Mouse (Mus musculus): ENCODE data around the gene Ambra1.

Ambra1 gene

GRCm38 (mm10) chr2:91872658-91873057 lies 142.7 kb downstream of the Ambra1 start:
- no peak for DNase-seq (ENCODE audit: low spot score)

GRCm38 (mm10) chr2:91876000-91876805 lies 146.3 kb downstream of the Ambra1 start:
- DNase-seq (ENCODE audit: low spot score): no peak

DNA sequence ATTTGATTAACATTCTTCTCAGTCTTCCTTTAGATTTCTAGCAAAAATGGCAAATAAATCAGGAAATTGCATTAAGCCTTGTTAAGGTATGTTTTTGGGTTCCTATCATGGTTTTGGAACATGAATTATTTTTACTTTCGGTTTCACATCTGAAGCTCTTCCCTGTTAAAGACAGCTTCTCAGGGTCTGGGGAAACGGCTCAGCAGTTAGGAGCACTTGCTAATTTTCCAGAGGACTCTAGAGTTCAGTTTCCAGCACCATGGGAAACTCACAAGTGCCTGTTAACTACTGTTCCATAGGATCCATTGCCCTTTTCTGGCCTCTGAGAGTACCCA lies 146.8 kb downstream of the Ambra1 start:
- DNase-seq (ENCODE audit: low spot score): no peak

- no peak for DNase-seq (ENCODE audit: low spot score)
These were observed 148.7 kb downstream of the Ambra1 start for GRCm38 (mm10) chr2:91878387-91879180.

GRCm38 (mm10) chr2:91883961-91884360 lies 154.0 kb downstream of the Ambra1 start:
- no peak for DNase-seq (ENCODE audit: low spot score)

DNA sequence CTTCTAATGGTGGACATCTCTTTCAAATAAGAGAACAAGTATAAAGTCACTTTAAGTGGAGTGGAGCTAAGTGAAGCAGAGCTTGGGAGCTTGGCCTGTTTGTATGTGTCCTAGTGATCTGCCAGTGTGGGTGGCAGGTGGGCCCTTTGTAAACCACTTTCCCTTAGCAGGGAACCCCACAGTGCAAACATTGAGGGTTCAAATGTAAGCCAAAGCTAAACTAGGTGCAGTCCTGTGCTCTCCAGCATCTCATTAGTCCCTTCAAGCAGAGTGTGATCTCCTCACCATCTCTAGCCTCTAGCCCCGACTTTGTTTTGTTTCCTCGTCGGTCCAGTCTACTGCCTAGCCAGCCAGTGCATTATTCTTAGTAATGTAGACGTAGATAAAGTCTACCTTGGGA lies 154.7 kb downstream of the Ambra1 start:
- no peak for DNase-seq (ENCODE audit: low spot score)

- DNase-seq (ENCODE audit: low spot score): no peak
These were observed 164.8 kb downstream of the Ambra1 start for GRCm38 (mm10) chr2:91894716-91895115.

GRCm38 (mm10) chr2:91895401-91895800 lies 165.5 kb downstream of the Ambra1 start:
- no peak for DNase-seq (ENCODE audit: low spot score)

DNA sequence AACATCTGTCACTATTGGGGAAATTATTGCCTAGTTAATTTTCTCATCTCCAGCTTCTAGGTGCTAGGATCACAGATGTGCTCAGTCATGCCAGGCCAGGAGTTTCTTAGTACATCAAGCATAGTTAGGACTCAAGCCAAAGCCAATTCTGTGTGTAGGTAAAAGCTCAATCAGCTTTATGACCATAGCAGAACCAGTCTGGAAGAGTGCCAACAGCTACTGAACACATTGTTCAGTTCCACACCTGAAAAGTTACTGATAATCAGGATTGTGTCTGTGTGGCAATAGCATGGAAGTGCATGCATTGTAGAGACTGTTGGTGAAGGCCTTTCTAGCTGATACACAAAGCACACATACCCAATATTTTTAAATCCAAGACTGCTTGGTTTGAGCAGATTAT lies 168.0 kb downstream of the Ambra1 start:
- DNase-seq (ENCODE audit: low spot score): no peak

- DNase-seq (ENCODE audit: low spot score): no peak
These were observed 169.2 kb downstream of the Ambra1 start for GRCm38 (mm10) chr2:91899141-91899540.

- no peak for DNase-seq (ENCODE audit: low spot score)
These were observed 170.5 kb downstream of the Ambra1 start for GRCm38 (mm10) chr2:91900431-91900830.

DNA sequence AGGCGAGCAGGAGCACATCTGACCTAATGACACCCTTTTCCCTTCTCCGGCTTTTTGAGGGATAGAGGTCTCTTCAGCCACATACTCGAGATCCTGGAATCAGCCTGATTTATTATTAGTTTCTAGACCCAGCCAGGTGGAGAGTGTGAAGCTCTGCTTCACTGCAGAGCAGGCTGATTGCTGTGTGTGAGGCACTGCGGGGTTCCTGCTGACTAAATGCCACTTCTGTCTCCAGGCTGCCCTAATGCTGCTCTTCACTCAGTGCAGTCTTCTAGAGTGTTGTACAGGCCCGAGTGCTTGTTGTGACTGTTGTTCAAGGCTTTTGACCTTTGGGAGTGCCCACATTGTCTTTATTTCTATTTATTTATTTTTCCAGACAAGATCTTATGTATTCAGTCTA lies 172.4 kb downstream of the Ambra1 start:
- no peak for DNase-seq (ENCODE audit: low spot score)

DNA sequence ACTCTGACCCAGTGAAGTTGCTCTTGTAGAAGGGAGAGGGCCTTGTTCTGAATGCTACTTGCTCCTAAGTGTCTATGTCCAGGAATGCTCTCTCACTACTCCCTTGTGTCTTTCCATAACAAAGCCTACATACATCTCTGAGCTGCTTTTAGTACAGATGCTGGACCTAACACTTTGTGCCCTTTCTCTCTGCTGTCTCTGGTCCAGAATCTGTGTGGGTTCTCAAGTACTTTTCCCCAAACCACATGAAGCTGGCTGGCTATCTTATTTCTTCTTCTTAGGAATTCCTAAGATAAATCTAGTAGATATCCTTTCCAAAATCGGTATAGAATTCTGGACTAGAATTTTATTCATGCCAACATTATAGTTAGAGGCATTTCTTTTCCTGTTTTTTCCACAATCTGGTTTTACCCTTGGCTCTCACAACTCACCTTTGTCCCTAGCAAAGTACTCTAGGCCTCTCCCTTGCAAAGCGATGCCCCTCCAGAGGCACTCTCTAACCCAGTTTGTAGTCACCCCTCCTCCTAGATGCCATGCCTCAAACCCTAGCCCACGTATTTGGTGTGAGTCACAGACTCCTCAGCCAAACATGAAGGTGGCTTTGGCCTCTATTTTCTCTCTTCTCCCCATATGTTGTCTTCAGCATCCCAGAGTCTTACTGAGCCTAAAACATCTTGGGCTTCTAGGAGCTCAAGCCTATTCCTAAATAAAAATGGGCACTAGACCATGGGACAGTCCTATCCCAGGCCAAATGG lies 173.4 kb downstream of the Ambra1 start:
- no peak for DNase-seq (ENCODE audit: low spot score)

GRCm38 (mm10) chr2:91904618-91905307 lies 174.8 kb downstream of the Ambra1 start:
- DNase-seq (ENCODE audit: low spot score): no peak

DNA sequence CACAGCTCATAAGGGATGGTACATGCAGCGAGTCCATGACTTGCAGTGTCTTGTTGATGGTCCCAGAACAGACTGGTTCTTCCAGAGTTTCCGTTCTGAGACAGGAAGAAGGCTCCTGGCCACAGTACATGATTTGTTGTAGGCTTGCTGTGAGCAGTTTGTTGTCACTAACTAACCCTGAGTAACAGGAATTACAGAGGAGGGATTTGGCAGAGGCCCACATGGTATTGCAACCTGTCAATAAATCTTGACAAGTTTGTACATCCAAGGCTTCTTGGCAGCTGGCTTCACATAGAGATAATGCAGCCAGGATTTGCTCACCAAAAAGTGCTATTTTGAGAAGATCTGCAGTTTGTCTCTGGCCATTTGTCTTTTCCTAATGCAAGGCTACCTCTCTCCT lies 176.2 kb downstream of the Ambra1 start:
- DNase-seq (ENCODE audit: low spot score): peak; percentile 84

DNA sequence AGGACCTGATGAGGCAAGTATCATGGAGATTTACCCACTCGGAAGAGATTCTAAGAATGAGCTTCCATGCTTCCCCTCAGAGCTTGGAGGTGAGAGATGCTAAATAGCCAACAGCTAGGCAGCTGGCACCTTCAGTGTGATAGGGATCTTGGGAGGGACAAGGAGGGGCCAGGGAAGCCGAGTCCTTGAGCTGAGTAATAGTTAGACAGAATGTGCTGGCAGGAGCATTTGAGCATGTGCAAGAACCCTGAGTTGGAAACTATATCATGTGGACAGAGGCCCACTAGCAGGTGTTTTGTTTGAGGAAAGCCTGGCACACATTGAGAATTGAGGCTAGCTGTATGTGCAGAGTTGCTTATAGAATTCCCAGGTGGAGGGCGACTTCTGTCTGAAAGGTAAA lies 182.7 kb downstream of the Ambra1 start:
- no peak for DNase-seq (ENCODE audit: low spot score)

DNA sequence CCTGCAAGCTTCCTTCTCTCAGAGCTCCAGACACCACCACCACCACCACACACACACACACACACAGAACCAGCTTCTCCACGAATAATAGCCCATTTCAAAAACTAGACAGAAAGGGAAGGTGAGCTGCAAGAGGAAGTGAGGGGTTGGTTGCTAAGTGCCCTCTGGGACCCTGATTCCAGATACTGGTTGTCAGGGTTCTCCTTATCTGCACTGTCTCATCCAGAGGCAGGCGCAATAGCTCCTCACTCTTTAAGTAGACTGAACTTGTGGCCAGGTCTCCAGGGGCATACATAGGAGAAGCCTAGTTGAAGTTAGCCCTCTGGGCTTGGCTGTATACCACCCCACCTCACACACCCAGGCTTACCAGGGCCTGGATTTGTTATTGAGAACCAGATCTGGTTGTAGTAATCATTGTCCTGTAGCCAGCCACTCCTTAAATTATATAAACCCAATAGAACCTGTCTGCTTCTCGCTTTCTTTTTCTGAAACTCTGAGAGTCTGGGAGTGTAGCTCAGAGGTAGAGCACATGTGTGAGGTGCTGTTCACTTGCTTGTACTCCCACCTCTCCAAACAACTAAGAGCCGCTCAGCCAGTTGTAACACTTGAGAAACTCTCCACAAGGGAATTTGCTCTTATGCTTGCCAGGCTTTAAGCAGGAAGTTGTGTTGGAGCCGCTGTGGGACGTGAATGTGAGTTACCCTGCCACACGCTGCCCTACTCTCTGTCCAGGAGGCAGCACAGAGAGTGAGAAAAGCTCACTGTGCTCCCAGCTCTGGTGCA lies 183.6 kb downstream of the Ambra1 start:
- no peak for DNase-seq (ENCODE audit: low spot score)

- no peak for DNase-seq (ENCODE audit: low spot score)
These were observed 186.5 kb downstream of the Ambra1 start for GRCm38 (mm10) chr2:91916346-91916977.

GRCm38 (mm10) chr2:91917096-91917495 lies 187.2 kb downstream of the Ambra1 start:
- DNase-seq (ENCODE audit: low spot score): no peak

GRCm38 (mm10) chr2:91920130-91920529 lies 190.2 kb downstream of the Ambra1 start:
- DNase-seq (ENCODE audit: low spot score): no peak
